Mouse (Mus musculus) liver, embryonic 14.5 days (tissue): Measurements from ENCODE around the gene Ciao2a. TPM values are rescaled to one million over a fixed set of nuclear protein-coding genes. Genes with fewer than 3 reads are reported as not detected.

Experiments
- ATAC-seq: fragments of 200-750 bp; cut with Nextera tagmentation; 2 replicates; pipeline ENCODE4 v1.8.0; 2017; ENCODE audit warnings: moderate number of reproducible peaks, mild to moderate bottlenecking, moderate library complexity; ENCODE audit not compliant: insufficient read depth
- DNase-seq, 3 experiments: peaks; one replicate each; pipeline ENCODE4 v3.0.0-alpha.2; 2012 to 2013; ENCODE audit warnings: low read depth in 3 of 3, low spot score in 3 of 3
- H3K27ac ChIP-seq: fragments of 300-500 bp; sonication (generic); 2 replicates; pipeline ENCODE4 v1.5.1; 2014; ENCODE audit warnings: moderate library complexity, mild to moderate bottlenecking, control low read depth, inconsistent platforms
- H3K27me3 ChIP-seq: fragments of 300-500 bp; sonication (generic); 2 replicates; pipeline ENCODE4 v1.6.1; 2014; ENCODE audit warnings: mild to moderate bottlenecking, low read length, moderate library complexity; ENCODE audit not compliant: control insufficient read depth, insufficient read depth
- H3K36me3 ChIP-seq: fragments of 300-500 bp; sonication (generic); replicated peaks from 2 replicates; pipeline ENCODE4 v1.6.1; 2014; ENCODE audit warnings: low read depth; ENCODE audit not compliant: control insufficient read depth, insufficient read depth
- H3K4me1 ChIP-seq, 2 experiments: fragments of 200-500 bp in 1 of 2; fragments of 300-500 bp in 1 of 2; sonication (generic) in 1 of 2; replicated peaks; 2 replicates each; pipeline ENCODE4 v1.6.1; 2012 to 2014; ENCODE audit warnings: antibody characterized with exemption in 1 of 2, inconsistent platforms in 1 of 2, low read length in 1 of 2; ENCODE audit not compliant: control insufficient read depth in 2 of 2, insufficient read depth in 2 of 2
- H3K4me2 ChIP-seq: fragments of 300-500 bp; sonication (generic); 2 replicates; pipeline ENCODE4 v1.6.1; 2014; ENCODE audit warnings: low read depth, mild to moderate bottlenecking, control low read depth, moderate library complexity
- H3K4me3 ChIP-seq, 2 experiments: fragments of 200-500 bp in 1 of 2; fragments of 300-500 bp in 1 of 2; sonication (generic) in 1 of 2; 2 replicates each; pipeline ENCODE4 v1.5.1; 2012 to 2014; ENCODE audit warnings: low read depth in 2 of 2, low read length in 2 of 2, mild to moderate bottlenecking in 2 of 2, control low read depth in 1 of 2, inconsistent platforms in 1 of 2, moderate library complexity in 1 of 2; ENCODE audit not compliant: insufficient read depth in 1 of 2
- H3K9ac ChIP-seq: fragments of 300-500 bp; sonication (generic); replicated peaks from 2 replicates; pipeline ENCODE4 v1.6.1; 2014; ENCODE audit warnings: mild to moderate bottlenecking, control low read depth, moderate library complexity
- H3K9me3 ChIP-seq: fragments of 300-500 bp; sonication (generic); 2 replicates; pipeline ENCODE4 v1.6.1; 2016; ENCODE audit warnings: low read length, mixed read lengths; ENCODE audit not compliant: control insufficient read depth
- CTCF ChIP-seq: IDR thresholded peaks from 2 replicates; pipeline ENCODE4 v1.5.1; 2016; ENCODE audit warnings: antibody characterized with exemption, low read depth, control low read depth
- EP300 ChIP-seq: IDR thresholded peaks from 2 replicates; pipeline ENCODE4 v1.6.1; 2016; ENCODE audit warnings: antibody characterized with exemption, low read depth
- WGBS: fragments of 180-500 bp; shearing (Covaris S2); extraction: QIAGEN DNeasy Blood & Tissue Kit; methylation state at CpG from one replicate; pipeline ENCODE4 v1.1.7; 2014; ENCODE audit not compliant: insufficient replicate concordance; 5-methylcytosine and 5-hydroxymethylcytosine counted together
- polyA plus RNA-seq, 2 experiments: library from polyadenylated mRNA; depleted of rRNA in 1 of 2; stranded (reverse) in 1 of 2; unstranded in 1 of 2; fragments of >200 nt; fragmentation: Nextera tagmentation in 1 of 2; extraction: Ambion mirVana in 1 of 2; gene quantifications; 2 replicates each; pipeline versions ENCODE4 v1.2.1 to v1.2.3; 2012 to 2014

The Ciao2a gene
- polyA plus RNA-seq, 2 experiments = 50.1 to 132 TPM

DNA sequence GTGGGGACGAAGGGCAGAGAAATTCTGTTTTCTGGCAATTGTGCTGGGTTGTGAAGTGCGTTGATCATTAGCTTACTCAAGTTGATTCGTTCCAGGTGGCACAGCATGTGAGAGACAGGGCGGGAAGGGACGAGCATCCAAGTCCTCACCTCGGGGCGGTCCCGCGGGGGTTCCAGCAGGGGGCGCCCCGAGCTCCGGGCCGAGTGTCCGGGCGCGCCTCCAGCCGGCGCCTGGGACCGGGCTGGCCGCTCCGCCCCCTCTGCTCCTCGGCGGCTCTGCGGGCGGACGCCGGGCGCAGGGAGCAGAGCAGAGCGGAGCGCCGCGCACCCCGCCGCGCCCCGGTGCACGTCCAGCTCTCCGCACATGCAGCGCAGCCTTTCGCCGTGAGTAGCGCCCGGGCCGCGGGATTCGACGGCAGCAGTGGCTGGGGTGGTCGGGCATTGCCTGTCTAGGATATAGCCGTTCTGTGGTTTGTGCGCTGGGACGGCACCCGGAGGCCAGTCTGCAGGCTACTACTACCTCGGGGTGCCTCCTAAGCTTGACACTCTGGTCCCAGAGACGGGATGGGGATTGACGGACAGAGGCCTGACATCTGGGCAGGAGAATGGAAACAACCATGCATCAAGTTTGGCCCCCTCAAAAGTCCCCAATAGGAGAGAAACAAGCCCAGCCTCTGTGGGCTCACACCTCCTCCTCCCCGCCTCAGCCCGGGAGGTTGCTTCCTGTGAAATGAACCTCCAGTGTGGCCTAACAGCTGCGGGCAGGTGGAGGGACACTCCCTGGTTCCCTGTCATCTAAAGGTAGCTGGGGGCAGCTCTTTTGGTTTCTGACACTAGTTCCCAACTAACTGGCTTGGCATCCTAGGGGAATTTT, 31.8 kb downstream of the Ciao2a start, which contains the start of gene Dapk2:
Gene Dapk2, plus strand, starts transcription at position 266 of the 873 bp plus-strand sequence.
- ATAC-seq (peak; percentile 94), DNase-seq (peak; percentile 76 to 78 (median 77))
- Histone ChIP-seq H3K4me1 (peaks cover 16 to 27% of the 10 kb centered on the region in 2 experiments), H3K27me3 (no peaks in the 10 kb centered on the region; the same call in 1 of the 2 replicates), H3K36me3 (no peaks in the 10 kb centered on the region), H3K4me3 (peak within 1 kb of the TSS; percentile 64 to 80), H3K9ac (peak within 1 kb of the TSS; percentile 79), H3K27ac (peak within 1 kb of the TSS; percentile 25), H3K4me2 (peak within 1 kb of the TSS; percentile 75), H3K9me3 (no peaks in the 10 kb centered on the region)
- TF ChIP-seq CTCF (peak; percentile 79), EP300 (no peak)
- WGBS = 1% methylated on average over 58 of the region's 58 CpGs

DNA sequence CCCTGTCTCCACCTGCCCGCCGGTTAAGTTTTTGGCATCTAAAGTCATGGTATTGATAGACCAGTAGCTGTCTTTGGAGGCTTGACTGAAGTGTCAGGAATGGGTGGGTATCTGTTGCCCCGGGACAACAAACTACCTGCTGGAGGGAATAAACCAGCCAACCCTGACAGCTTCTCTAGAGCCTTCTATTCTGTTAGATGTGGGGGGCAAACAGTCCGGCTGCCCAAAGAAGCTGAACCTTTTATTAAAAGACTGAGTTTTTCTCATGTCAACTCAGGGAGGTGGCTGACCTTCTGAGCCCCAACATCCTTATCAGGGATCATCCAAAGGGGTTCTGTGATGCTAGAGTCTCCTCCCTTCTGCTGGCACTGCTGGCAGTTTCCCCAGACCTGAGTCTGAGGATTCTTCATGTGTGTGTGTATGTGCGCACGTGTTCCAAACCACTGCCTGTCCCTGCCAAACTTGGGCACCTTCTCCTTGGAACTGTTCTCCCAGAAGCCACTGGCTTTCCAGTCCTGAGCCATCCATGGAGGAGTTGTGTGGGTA, 32.5 kb downstream of the Ciao2a start:
- peak overlapping the region; percentile 64 to 80 for H3K4me3 ChIP-seq
- DNase-seq = peak in 1 of 3 experiments; percentile 52
- no peaks in the 10 kb centered on the region for H3K36me3 ChIP-seq
- H3K27ac ChIP-seq = peak overlapping the region; percentile 25
- 65% methylated on average over 6 of the region's 6 CpGs for WGBS
- ATAC-seq = peak; percentile 57; the same call in 1 of the 2 replicates
- H3K9me3 ChIP-seq = no peaks in the 10 kb centered on the region
- no peaks in the 10 kb centered on the region; the same call in 1 of the 2 replicates for H3K27me3 ChIP-seq
- H3K4me1 ChIP-seq = peaks cover 16 to 27% of the 10 kb centered on the region in 2 experiments
- peak overlapping the region; percentile 75 for H3K4me2 ChIP-seq
- TF ChIP-seq EP300 = no peak
- no peak for TF ChIP-seq CTCF
- H3K9ac ChIP-seq = peak overlapping the region; percentile 79

DNA sequence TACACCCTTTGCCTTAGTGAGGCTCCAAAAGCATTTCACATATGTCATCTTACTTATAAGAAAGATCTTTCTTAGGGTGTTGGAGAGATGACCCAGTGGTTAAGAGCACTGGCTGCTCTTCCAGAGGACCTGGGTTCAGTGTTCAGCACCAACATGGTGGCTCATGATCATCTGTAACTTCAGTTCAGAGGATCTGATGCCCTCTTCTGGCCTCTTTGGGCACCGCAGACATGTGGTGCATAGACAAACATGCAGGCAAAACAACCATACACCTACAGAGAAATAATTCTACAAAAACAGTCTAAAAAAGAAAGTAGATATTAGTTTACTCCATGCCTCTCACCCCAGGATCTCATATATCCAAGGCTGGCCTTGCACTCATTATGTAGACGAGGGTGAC, 33.7 kb downstream of the Ciao2a start:
- Histone ChIP-seq H3K27me3 (no peaks in the 10 kb centered on the region; the same call in 1 of the 2 replicates), H3K36me3 (no peaks in the 10 kb centered on the region), H3K4me2 (peak overlapping the region; percentile 75), H3K9me3 (no peaks in the 10 kb centered on the region), H3K4me1 (peaks cover 16 to 27% of the 10 kb centered on the region in 2 experiments), H3K4me3 (peak overlapping the region in 1 of 2 experiments; percentile 64; a peak in 2 of 4 replicates), H3K27ac (no peak overlapping the region), H3K9ac (no peak overlapping the region)
- DNase-seq = no peak
- TF ChIP-seq CTCF (peak; percentile 61), EP300 (no peak)
- no peak for ATAC-seq
- WGBS = 86% methylated on average over 2 of the region's 2 CpGs

DNA sequence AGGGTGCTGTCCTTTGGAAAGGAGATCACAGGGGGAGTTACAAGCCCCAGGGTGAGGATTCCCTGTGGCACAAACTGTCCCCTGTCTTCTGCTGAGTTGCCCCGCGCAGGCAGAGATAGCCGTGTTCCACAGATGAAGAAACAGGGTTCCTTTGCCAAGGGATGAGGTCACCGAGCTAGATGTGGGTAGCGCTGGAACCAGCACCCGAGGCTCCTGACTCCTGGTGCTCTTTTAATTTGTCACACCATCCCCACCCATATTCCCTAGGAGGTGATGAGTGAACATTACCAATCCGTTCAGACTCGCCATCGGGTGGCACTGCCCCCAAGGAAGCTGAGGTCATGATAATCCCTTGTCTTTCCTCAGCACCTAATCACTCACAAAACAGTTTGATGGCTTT, 36.6 kb downstream of the Ciao2a start:
- peaks cover 18 to 32% of the 10 kb centered on the region in 2 experiments for H3K4me1 ChIP-seq
- no peak overlapping the region for H3K27ac ChIP-seq
- DNase-seq = no peak

DNA sequence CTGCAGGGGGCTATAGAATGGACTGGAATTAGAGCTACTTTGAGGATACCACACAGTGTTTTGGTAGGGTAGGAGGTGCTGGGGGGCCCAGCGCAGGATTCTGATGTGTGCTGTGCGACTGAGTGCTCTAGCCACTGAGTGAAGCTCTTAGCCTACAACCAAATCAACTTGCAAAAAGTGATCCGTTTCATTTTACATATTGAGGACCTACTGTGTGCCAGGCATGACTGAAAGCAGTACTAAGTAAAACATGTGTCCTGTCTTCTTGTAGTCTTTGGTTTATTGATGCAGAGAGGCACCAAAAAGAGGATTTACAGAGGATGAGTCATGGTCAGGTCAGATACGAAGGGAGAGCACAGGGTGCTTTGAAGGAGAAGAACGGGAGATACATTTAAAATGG, 40.8 kb downstream of the Ciao2a start:
- Histone ChIP-seq H3K4me2 (no peak overlapping the region), H3K9me3 (no peaks in the 10 kb centered on the region), H3K4me3 (no peak overlapping the region), H3K27ac (no peak overlapping the region), H3K36me3 (peaks cover 4% of the 10 kb centered on the region), H3K9ac (no peak overlapping the region), H3K27me3 (no peaks in the 10 kb centered on the region), H3K4me1 (peaks cover 10 to 19% of the 10 kb centered on the region in 2 experiments)
- ATAC-seq = no peak
- WGBS = 81% methylated on average over 5 of the region's 5 CpGs
- TF ChIP-seq EP300 (no peak), CTCF (no peak)
- no peak for DNase-seq

More for the DNA sequence above, 36.6 kb downstream of the Ciao2a start:
- no peaks in the 10 kb centered on the region for H3K9me3 ChIP-seq
- H3K4me3 ChIP-seq = no peak overlapping the region
- TF ChIP-seq EP300 (no peak), CTCF (peak; percentile 57)
- ATAC-seq = no peak
- H3K4me2 ChIP-seq = no peak overlapping the region
- H3K9ac ChIP-seq = no peak overlapping the region
- H3K27me3 ChIP-seq = no peaks in the 10 kb centered on the region
- H3K36me3 ChIP-seq = peaks cover 4% of the 10 kb centered on the region
- 73% methylated on average over 9 of the region's 9 CpGs for WGBS
